Mouse (Mus musculus) myocyte (in vitro differentiated cells): ENCODE results near the gene Nfatc2.

Experiments
- CEBPB ChIP-seq: IDR thresholded peaks from 2 replicates; pipeline ENCODE4 v1.6.1; 2011; ENCODE audit warnings: mild to moderate bottlenecking, moderate library complexity; ENCODE audit not compliant: poor library complexity, insufficient read depth, severe bottlenecking
- E2F4 ChIP-seq: IDR thresholded peaks from one replicate; pipeline ENCODE4 v1.6.1; 2011; ENCODE audit warnings: mild to moderate bottlenecking, control low read depth, moderate library complexity; ENCODE audit not compliant: insufficient read depth
- MAX ChIP-seq: IDR thresholded peaks from one replicate; pipeline ENCODE4 v1.6.1; 2011; ENCODE audit warnings: low read depth, mild to moderate bottlenecking, control low read depth
- MYOD1 ChIP-seq, 3 experiments: IDR thresholded peaks; one replicate each; pipeline ENCODE4 v1.6.1; 2011; ENCODE audit warnings: control low read depth in 2 of 3, low read depth in 2 of 3, mild to moderate bottlenecking in 2 of 3, moderate library complexity in 1 of 3; ENCODE audit not compliant: insufficient read length in 2 of 3, control insufficient read depth in 1 of 3
- MYOG ChIP-seq, 3 experiments: IDR thresholded peaks; one replicate each; pipeline ENCODE4 v1.6.1; 2011; ENCODE audit warnings: control low read depth in 2 of 3, low read depth in 2 of 3, mild to moderate bottlenecking in 2 of 3; ENCODE audit not compliant: insufficient read length in 2 of 3, control insufficient read depth in 1 of 3, insufficient read depth in 1 of 3
- POLR2A ChIP-seq: IDR thresholded peaks from one replicate; pipeline ENCODE4 v1.6.1; 2011; ENCODE audit warnings: low read depth, mild to moderate bottlenecking, control low read depth, moderate library complexity; ENCODE audit not compliant: insufficient read length
- POLR2AphosphoS2 ChIP-seq: IDR thresholded peaks from one replicate; pipeline ENCODE4 v1.6.1; 2011; ENCODE audit warnings: low read depth, control low read depth; ENCODE audit not compliant: insufficient read length
- REST ChIP-seq: IDR thresholded peaks from one replicate; pipeline ENCODE4 v1.6.1; 2011; ENCODE audit warnings: mild to moderate bottlenecking, control low read depth, moderate library complexity; ENCODE audit not compliant: insufficient read depth, insufficient read length
- SRF ChIP-seq: IDR thresholded peaks from one replicate; pipeline ENCODE4 v1.6.1; 2011; ENCODE audit warnings: low read depth; ENCODE audit not compliant: control insufficient read depth, insufficient read length
- TCF12 ChIP-seq: IDR thresholded peaks from one replicate; pipeline ENCODE4 v1.6.1; 2011; ENCODE audit warnings: mild to moderate bottlenecking, control low read depth; ENCODE audit not compliant: poor library complexity, insufficient read depth, severe bottlenecking
- TCF3 ChIP-seq: IDR thresholded peaks from one replicate; pipeline ENCODE4 v1.6.1; 2011; ENCODE audit warnings: low read depth, control low read depth; ENCODE audit not compliant: insufficient read length
- USF1 ChIP-seq: IDR thresholded peaks from one replicate; pipeline ENCODE4 v1.6.1; 2011; ENCODE audit warnings: low read depth, mild to moderate bottlenecking, control low read depth, moderate library complexity

DNA sequence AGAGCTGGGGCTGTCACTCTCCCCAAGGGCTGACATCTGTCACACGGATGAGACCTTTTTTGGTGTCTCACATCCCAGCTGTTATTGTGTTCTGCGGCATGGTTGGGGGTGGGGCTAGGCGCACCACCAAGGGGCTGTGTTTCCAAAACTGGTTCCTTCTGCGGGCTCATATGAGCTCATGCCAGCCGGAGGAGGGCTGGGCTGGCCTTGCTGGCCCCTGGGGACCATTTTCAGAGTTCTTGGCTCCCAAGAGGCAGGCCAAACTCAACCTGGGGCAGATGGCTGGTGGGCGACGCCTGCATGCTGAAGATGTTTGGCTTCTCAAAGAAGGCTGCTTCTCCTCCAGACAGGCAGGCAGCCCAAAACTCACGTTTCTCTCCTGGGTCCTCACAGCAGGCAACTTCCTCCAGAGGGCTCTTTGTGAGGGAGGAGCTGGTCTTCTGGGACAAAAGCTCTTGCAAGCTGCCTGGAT is 162.4 kb downstream of the Nfatc2 start:
- TF ChIP-seq MAX, result no peak
- no peak for TF ChIP-seq USF1
- no peak for TF ChIP-seq MYOD1 (IDR thresholded peaks at IDR 0.05; ENCODE audit: control insufficient read depth in 1 of 3, insufficient read length in 2 of 3, low read depth in 2 of 3)
- no peak for TF ChIP-seq E2F4
- no peak for TF ChIP-seq POLR2A
- TF ChIP-seq MYOG (IDR thresholded peaks at IDR 0.05; ENCODE audit: control insufficient read depth in 1 of 3, insufficient read depth in 1 of 3, insufficient read length in 2 of 3, low read depth in 2 of 3), result no peak
- TF ChIP-seq TCF3, result no peak
- TF ChIP-seq CEBPB, result no peak
- TF ChIP-seq TCF12, result no peak
- no peak for TF ChIP-seq POLR2AphosphoS2
- TF ChIP-seq REST, result no peak
- TF ChIP-seq SRF, result no peak
